Mouse (Mus musculus) small intestine, adult 2 months (tissue): ENCODE measurements around the gene Paqr4.

ENCODE experiments used
- CTCF ChIP-seq: fragments of 200-500 bp; IDR thresholded peaks from 2 replicates; pipeline ENCODE4 v1.5.1; 2012; ENCODE audit warnings: low read depth, mild to moderate bottlenecking, control low read depth, inconsistent platforms, low read length, moderate library complexity, mixed read lengths; ENCODE audit not compliant: insufficient replicate concordance, insufficient read length; ENCODE audit errors: extremely low read depth
- POLR2A ChIP-seq: fragments of 200-500 bp; IDR thresholded peaks from 2 replicates; pipeline ENCODE4 v1.6.1; 2012; ENCODE audit warnings: low read depth, mild to moderate bottlenecking, control low read depth, inconsistent platforms, low read length, moderate library complexity

DNA sequence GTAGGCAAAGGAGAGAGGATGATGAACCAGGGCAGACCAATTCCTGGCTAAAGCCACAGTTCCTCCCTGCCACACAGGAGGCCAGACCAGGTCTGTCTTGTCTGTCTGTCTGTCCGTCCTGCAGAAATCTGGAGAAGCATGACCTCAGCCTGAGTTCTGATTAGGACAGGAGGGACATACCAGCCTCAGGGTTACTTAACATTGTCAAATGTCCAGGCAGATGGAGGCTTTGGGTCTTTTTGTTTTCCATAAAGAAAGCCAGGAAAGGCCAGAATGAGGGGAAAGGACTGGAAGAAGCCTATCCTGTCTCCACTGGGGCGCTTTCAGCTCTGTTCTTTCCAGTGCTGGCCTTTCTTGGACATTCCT is 1.8 kb downstream of the Paqr4 start:
- TF ChIP-seq POLR2A (no peak), CTCF (no peak)
